Mouse (Mus musculus): ENCODE data around the gene Tbc1d10b. TPM values are rescaled to one million over a fixed set of nuclear protein-coding genes. Genes with fewer than 3 reads are reported as not detected.

Tbc1d10b gene
- 10 to 100 TPM; 29.3 to 41.2 TPM for polyA plus RNA-seq (2012; fragmentation: generic; extraction: Trizol)

GRCm38 (mm10) chr7:127208295-127208552 is at the start of gene Tbc1d10b:
TSS of gene Tbc1d10b (minus strand) at chr7:127208468.

GRCm38 (mm10) chr7:127243870-127244657 is 35.8 kb upstream of the Tbc1d10b start, which contains the start of gene Zfp771:
TSS of gene Zfp771 (plus strand) at chr7:127244274.

GRCm38 (mm10) chr7:127232622-127233367 is 24.5 kb upstream of the Tbc1d10b start, which contains the start of the genes Zfp553 and Sept1:
TSS of gene Zfp553 (plus strand) at chr7:127233061.
TSS of gene Sept1 (minus strand) at chr7:127233130.

GRCm38 (mm10) chr7:127208553-127209438 is 528 bp upstream of the Tbc1d10b start, which contains the start of gene Mylpf:
TSS of gene Mylpf (plus strand) at chr7:127208890.

GRCm38 (mm10) chr7:127195544-127196295 is 12.5 kb downstream of the Tbc1d10b start, which contains the start of gene Cd2bp2:
TSS of gene Cd2bp2 (minus strand) at chr7:127196050.

Other genes with a start within 250 kb of the Tbc1d10b start
- gene Cdipt, start 232.6 kb downstream of the Tbc1d10b start, polyA plus RNA-seq (2012; fragmentation: generic; extraction: Trizol) = 10 to 100 TPM; 88.2 to 97.1 TPM
- under 1 TPM; 0.47 to 0.64 TPM for gene Cdiptos, start 232.4 kb downstream of the Tbc1d10b start, polyA plus RNA-seq (2012; fragmentation: generic; extraction: Trizol)
- gene Mvp, start 193.8 kb downstream of the Tbc1d10b start, polyA plus RNA-seq (2012; fragmentation: generic; extraction: Trizol) = 10 to 100 TPM; 49.1 to 81.7 TPM
- under 1 TPM in 1 of 2 experiments, not detected in 1; 0.55 TPM for gene Pagr1b, start 192.0 kb downstream of the Tbc1d10b start, polyA plus RNA-seq (2012; fragmentation: generic; extraction: Trizol)
- 10 to 100 TPM; 14.8 to 18.0 TPM for gene Pagr1a, start 191.1 kb downstream of the Tbc1d10b start, polyA plus RNA-seq (2012; fragmentation: generic; extraction: Trizol)
- gene Gm42742, start 187.4 kb downstream of the Tbc1d10b start, polyA plus RNA-seq (2012; fragmentation: generic; extraction: Trizol) = 10 to 100 TPM; 28.7 to 44.7 TPM
- gene Prrt2, start 187.3 kb downstream of the Tbc1d10b start, polyA plus RNA-seq (2012; fragmentation: generic; extraction: Trizol) = under 1 TPM in 1 of 2 experiments, not detected in 1; 0.44 TPM
- gene Maz, start 181.4 kb downstream of the Tbc1d10b start, polyA plus RNA-seq (2012; fragmentation: generic; extraction: Trizol) = 100 to 1,000 TPM; 130 to 150 TPM
- 10 to 100 TPM; 51.4 to 57.4 TPM for gene Kif22, start 166.0 kb downstream of the Tbc1d10b start, polyA plus RNA-seq (2012; fragmentation: generic; extraction: Trizol)
- not detected for gene Zg16, start 121.1 kb downstream of the Tbc1d10b start, polyA plus RNA-seq (2012; fragmentation: generic; extraction: Trizol)
- gene AI467606, start 117.1 kb downstream of the Tbc1d10b start, polyA plus RNA-seq (2012; fragmentation: generic; extraction: Trizol) = under 1 TPM; 0.08 to 0.25 TPM
- gene Qprt, start 86.2 kb downstream of the Tbc1d10b start, polyA plus RNA-seq (2012; fragmentation: generic; extraction: Trizol) = under 1 TPM in 1 of 2 experiments, not detected in 1; 0.11 TPM
- 1 to 10 TPM; 2.9 to 7.1 TPM for gene Spn, start 70.6 kb downstream of the Tbc1d10b start, polyA plus RNA-seq (2012; fragmentation: generic; extraction: Trizol)
- 10 to 100 TPM; 39.6 to 40.3 TPM for gene Cd2bp2, start 12.4 kb downstream of the Tbc1d10b start, polyA plus RNA-seq (2012; fragmentation: generic; extraction: Trizol)
- 1 to 10 TPM in 1 of 2 experiments, under 1 TPM in 1; 0.81 to 2.0 TPM for gene Mylpf, start 422 bp upstream of the Tbc1d10b start, polyA plus RNA-seq (2012; fragmentation: generic; extraction: Trizol)
- 10 to 100 TPM; 10.4 to 16.5 TPM for gene Zfp553, start 24.6 kb upstream of the Tbc1d10b start, polyA plus RNA-seq (2012; fragmentation: generic; extraction: Trizol)
- gene Sept1, start 24.7 kb upstream of the Tbc1d10b start, polyA plus RNA-seq (2012; fragmentation: generic; extraction: Trizol) = 1 to 10 TPM; 2.3 to 7.7 TPM
- gene Zfp771, start 35.8 kb upstream of the Tbc1d10b start, polyA plus RNA-seq (2012; fragmentation: generic; extraction: Trizol) = 10 to 100 TPM; 53.6 to 86.7 TPM
- 100 to 1,000 TPM in 1 of 2 experiments, 10 to 100 TPM in 1; 89.3 to 405 TPM for gene Dctpp1, start 52.2 kb upstream of the Tbc1d10b start, polyA plus RNA-seq (2012; fragmentation: generic; extraction: Trizol)
- gene Sephs2, start 65.6 kb upstream of the Tbc1d10b start, polyA plus RNA-seq (2012; fragmentation: generic; extraction: Trizol) = 10 to 100 TPM; 11.8 to 13.4 TPM
- gene Itgal, start 87.8 kb upstream of the Tbc1d10b start, polyA plus RNA-seq (2012; fragmentation: generic; extraction: Trizol) = under 1 TPM in 1 of 2 experiments, not detected in 1; 0.18 TPM
- 10 to 100 TPM; 12.4 to 21.7 TPM for gene Zfp768, start 137.1 kb upstream of the Tbc1d10b start, polyA plus RNA-seq (2012; fragmentation: generic; extraction: Trizol)
- gene Zfp747, start 167.6 kb upstream of the Tbc1d10b start, polyA plus RNA-seq (2012; fragmentation: generic; extraction: Trizol) = 1 to 10 TPM; 1.9 to 6.1 TPM
- under 1 TPM; 0.05 to 0.08 TPM for gene 9130019O22Rik, start 178.7 kb upstream of the Tbc1d10b start, polyA plus RNA-seq (2012; fragmentation: generic; extraction: Trizol)
- gene E430018J23Rik, start 185.2 kb upstream of the Tbc1d10b start, polyA plus RNA-seq (2012; fragmentation: generic; extraction: Trizol) = 1 to 10 TPM; 3.0 to 5.2 TPM
- under 1 TPM; 0.02 to 0.19 TPM for gene Zfp764, start 198.4 kb upstream of the Tbc1d10b start, polyA plus RNA-seq (2012; fragmentation: generic; extraction: Trizol)
- 10 to 100 TPM; 11.3 to 25.7 TPM for gene Zfp688, start 213.6 kb upstream of the Tbc1d10b start, polyA plus RNA-seq (2012; fragmentation: generic; extraction: Trizol)
- gene Zfp689, start 240.7 kb upstream of the Tbc1d10b start, polyA plus RNA-seq (2012; fragmentation: generic; extraction: Trizol) = 1 to 10 TPM; 2.5 to 3.3 TPM

Data from C3H10T1/2 (cell line).